Mouse (Mus musculus) lung, adult 2 months (tissue): ENCODE data around the gene Pgm2l1.

Source experiments
- CTCF ChIP-seq: fragments of 200-500 bp; IDR thresholded peaks from 2 replicates; pipeline ENCODE4 v1.5.1; 2011; ENCODE audit warnings: mild to moderate bottlenecking, low read length, control low read depth; ENCODE audit not compliant: insufficient read depth
- POLR2A ChIP-seq: fragments of 200-500 bp; IDR thresholded peaks from 2 replicates; pipeline ENCODE4 v1.6.1; 2011; ENCODE audit warnings: low read depth, mild to moderate bottlenecking, control low read depth, low read length, borderline replicate concordance; ENCODE audit errors: extremely low read depth

- TF ChIP-seq POLR2A (no peak), CTCF (no peak)
Measured at GRCm38 (mm10) chr7:100204871-100205270, 22.3 kb upstream of the Pgm2l1 start.
